Mouse (Mus musculus) left cerebral cortex, adult 9 months (tissue): ENCODE results near the gene Mfsd12.
A peak's percentile ranks its signal among the peaks of the same experiment; 100 is the strongest.

Source experiments
- DNase-seq, 2 experiments: peaks; one replicate each; pipeline ENCODE4 v3.0.0; 2022; ENCODE audit warnings: low spot score in 2 of 2

Gene Mfsd12

DNA sequence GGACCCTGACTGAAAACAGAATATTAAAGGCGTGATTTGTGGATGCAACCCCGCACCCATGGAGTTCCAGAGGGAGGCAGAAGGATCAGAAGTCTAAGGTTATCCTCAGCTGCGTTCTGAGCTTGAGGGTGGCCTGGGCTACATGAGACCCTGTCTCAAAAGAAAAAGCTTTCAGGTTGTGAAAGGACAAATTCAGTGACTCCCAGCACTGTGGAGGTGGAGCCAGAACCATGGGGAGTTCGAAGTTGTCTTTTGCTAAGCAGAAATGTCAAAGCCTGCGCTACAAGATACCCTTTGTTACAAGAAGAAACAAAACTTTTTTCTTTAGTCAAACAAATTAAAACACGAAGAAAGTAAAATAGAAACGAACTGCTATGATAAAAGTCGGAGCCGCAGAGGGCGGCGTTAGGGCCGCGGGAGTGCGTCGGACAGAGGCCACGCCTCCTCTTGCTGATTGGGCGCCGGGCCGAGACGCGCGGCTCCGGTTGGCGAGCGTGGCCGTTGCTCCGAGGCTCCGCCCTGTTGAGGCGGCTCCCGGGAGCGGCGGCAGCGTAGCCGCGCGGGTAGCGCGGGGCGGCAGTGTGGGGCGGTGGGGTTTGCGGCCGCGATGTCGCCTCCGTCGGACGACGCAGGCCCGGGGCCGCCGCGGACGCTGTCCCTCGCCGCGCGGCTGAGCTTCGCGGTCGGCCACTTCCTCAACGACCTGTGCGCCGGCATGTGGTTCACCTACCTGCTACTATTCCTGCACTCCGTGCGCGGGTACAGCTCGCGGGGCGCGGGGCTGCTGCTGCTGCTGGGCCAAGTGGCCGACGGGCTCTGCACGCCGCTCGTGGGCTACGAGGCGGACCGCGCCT lies at the start of gene Mfsd12:
Gene Mfsd12, plus strand, starts transcription at position 501 of the 854 bp plus-strand sequence.
- peak in 1 of 2 experiments; percentile 88 for DNase-seq

DNA sequence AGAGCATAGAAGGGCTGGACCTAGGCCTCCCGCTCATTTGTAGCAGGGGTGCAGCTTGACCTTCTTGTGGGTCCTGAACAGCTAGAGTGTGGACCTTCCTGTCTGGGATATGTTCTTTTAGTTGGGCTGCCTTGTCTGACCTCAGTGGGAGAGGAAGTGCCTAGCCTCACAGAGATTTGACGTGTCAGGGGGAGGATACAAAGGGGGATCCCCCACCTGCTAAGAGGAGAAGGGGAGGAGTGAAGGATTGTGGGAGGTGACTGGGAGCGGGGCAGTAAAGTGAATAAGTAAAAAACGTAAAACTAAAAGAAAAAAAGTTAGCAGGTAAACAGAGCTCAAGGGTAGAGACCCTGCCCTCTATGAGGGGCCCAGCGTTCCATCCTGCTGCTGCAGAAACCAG lies 47.7 kb upstream of the Mfsd12 start:
- no peak for DNase-seq

DNA sequence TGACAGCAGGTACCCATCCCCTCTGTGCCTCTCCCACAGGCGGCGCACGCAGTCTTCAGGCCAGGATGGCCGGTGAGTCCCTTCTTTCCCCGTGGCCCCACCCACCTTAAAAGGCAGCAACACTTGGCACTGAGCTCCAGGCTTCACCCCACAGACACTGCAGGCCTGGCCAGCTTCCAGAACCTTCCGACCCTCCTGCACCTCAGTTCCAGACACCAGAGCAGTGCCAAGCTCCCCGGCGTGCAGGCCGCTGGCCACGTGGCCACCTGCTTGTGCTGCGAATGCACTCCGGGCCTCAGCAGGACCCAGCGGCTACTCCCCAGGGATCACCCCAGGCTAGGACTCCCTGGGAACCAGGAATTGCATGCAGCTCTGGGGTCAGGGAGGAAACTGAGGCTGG lies 43.7 kb upstream of the Mfsd12 start:
- DNase-seq = no peak

DNA sequence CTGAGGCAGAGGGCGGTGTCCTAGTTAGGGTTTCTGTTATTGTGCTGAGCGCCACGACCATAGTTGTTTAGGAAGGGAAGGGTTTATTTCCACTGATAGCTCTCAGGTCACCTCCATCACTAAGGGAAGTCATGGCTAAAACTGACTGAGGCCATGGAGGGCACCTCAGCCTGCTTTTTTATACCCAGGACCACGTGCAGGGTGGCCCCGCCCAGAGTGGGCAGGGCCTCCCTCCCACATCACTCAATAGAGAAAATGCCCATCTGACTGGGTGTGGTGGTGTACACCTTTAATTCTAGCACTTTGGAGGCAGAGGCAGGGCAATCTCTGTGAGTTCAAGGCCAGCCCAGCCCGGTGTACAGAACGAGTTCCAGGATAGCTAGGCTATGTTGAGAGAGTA lies 43.1 kb upstream of the Mfsd12 start:
- no peak for DNase-seq

DNA sequence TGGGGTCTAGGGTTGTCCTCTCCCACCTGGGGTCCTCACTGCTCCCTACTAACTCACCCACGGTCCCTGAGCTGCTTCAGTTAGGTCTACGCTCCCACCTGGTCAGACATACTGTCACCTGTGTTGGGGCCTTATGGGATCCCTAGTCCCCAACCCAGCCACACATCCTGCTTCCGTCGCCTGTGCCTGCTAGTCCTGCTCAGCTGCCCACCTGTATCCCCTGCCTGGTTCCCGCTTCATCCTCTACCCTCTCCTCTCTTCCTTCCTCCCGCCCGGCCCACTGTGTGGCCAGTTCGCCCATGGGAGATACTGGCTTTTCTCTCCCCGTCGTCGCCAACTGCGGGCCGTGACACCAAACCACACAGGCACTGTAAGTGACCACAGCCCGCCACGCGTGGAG lies 41.7 kb upstream of the Mfsd12 start:
- DNase-seq = no peak

DNA sequence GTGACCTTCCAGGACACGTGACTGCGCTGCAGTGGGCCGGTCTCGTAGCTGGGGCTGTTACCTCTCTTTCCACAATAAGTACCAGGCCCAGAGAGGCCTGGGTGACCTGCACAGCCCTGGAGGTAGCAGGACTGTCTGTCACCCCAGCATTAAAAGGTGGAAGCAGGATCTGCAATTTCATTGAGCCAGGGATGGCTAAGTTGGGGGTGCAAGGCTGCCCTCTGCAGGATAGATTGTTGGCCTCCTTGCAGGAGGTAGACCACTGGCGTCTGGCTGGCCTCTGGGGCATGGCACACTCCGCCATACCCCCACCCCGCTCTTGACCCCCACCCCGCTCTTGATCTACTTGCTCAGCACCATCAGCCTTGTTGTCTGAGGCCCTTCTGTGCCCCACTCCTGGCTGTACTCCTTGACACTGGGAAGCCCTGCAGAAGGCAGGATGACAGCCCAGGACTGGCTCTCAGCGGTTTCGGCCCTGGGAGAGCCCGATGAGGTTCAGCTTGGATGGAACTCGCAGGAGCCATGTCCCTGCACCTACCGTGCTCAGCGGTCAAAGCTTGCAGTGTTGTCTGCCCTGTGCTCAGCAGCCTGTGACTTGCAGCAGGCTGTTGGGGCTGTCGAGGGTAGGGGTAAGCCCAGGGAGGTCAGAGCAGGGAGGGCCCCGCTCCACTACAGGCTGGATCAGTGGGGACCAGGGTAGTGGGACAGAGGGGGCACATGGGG lies 40.8 kb upstream of the Mfsd12 start:
- DNase-seq = no peak

DNA sequence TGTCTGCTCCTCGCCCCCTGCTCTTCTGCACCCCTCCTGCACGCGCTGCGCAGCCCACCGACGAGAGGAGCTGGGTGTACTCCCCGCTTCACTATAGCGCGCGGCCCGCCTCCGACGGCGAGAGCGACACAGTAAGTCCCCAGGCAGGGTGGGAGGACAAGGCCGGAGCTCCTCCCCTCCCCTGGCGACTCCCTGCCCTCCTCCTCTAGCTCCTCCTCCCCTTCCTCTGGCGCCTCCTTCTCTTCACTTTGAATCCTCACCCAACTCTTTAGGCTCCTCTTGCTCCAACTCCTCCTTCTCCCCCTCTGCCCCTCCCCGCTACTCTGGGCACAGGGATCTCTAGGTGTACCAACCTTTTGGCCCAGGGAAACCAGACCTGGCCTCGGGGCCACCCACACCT lies 40.0 kb upstream of the Mfsd12 start:
- no peak for DNase-seq

DNA sequence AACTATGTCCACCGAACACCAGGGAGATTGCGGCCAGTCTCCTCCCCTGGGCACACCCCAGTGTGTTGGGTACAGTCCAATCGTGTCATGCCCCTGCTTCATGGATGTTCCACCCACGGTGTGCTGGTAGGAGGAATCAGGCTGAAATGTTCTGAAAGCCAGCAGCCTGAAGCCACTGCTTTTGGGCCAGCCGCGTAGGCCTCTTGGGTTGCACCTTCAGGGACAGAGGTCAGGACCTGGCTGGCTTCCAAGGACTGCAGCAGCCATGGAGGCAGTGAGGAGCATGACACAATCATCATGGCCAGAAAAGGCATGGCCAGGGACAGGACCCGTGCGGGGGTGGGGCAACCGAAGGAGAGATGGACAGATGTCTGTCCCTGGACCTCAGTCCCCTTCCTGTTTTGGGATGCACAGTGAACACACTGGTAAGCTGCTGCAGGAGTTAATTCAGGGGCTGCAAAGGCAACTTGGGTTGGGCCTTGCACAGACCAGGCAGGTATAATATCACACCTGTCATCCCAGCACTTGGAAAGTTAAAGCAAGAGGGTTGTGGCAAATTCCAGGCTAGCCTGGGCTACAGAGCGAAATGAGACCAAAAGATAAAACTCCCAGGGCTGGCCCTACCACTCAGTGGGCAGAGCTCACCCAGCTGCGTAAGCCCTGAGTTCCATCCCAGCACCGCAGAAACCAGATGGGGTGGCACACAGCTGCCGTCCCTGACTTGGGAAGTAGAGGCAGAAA lies 38.5 kb upstream of the Mfsd12 start:
- no peak for DNase-seq

DNA sequence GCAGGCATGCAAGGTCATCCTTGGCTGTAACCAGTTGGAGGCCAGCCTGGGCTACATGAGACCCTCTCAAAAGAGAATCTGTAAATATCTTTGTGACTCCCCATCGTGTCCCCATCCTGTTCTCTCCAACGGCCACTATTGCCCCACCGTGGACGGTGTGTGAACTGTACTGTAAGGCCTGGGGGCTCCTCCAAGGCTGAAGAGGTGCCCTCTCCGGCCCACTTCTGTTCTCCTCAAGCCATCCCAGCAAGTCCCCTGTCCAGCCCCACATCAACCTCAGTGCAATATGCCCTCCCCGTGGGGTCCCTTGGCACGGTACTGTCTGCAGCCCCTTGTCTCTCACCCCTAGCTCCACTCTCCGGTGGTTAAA lies 38.0 kb upstream of the Mfsd12 start:
- no peak for DNase-seq

DNA sequence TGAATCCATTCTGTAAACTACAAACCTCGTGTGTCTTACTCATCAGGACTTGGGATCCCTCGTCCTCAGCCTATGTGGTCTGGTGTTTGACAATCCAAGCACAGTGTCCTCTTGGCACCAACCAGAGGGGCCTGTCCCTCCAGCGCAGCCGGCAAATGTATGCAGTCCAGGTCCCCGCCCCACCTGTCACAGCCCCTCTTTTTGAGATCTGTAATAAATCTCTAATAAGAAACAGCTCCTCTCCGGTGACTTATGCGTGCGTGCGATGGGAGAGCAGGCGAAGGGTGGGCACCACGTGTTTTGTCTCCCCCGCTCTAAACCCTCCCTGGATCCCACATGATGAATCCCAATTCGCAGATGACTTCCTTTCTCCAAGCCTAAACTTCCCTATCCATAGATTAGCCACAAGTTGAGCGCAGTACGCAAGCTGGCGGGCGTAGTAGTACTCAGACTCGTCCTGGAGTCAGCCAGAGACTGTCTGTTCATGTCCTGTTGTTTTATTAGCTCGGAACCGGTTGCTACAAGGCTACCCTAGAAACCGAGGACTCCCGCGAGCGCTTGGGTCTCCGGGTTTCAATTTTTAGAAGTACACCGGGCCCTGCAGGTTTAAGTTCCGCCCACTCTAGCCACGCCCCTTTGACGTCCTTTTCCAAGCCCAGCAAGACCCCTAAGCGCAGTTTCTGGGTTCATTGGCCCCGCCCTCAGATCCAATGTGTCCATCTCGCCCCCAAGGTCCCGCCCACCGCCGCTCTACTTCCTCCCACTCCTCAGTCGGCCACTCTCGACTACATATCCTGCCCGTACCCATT lies 37.3 kb upstream of the Mfsd12 start:
- DNase-seq = no peak

DNA sequence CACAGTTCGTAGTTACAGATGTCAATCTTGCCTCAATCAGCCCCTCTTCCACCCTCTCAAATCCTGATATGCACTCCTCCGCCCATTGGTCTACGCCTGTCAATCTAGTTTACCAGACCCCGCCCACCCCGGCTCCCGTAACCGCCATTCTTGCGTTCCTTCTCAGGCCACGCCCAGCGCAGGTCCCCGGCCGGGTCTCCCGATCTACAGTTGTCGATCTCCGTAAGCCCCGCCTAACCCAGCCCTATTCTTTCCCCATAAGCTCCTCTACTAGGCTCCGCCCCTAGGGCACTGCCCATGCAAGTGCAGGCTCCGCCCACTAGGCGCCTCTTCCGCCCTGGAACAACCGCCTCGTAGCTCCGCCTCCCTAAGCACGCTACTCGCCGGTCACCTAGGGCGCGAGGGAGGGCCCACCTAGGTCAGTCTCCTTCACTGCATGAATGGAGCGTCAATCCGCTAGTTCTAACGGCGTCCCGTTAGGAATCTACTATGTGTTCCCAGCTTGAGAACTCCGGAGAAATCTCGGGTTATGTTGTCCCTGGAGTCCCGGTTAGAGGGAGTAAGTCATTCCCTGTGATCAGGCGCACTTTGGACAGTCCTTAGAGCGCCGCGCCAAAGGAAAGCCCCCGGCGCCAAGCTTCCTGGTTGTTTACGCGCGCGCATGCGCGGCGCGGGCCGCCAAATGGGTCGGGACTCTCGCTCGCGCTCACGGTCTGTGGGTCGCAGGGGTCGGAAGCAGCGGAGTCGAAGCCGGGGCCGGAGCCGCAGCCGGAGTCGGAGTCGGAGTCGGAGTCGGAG lies 36.5 kb upstream of the Mfsd12 start, which contains the start of gene Cactin:
Gene Cactin, plus strand, starts transcription at position 554 of the 798 bp plus-strand sequence.
- DNase-seq = peak; percentile 99 to 100

DNA sequence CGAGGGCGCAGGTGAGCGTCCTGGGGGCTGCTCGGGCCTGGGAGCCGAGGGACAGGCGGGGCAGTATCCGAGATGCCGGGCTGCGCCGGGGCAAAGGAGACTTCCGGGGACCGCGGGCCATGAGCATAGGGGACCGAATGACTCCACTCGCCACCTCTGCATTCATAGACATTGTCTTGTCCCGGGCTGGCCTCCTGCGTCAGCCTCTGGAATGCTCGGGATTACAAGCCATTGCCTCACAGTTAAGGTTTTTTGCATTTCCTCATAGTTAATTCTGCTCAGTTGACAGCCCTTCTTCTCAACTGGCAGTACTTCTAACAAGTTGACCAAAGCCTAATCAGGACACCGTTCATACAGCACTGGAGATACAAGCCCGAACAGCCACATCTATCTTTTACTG lies 35.9 kb upstream of the Mfsd12 start:
- no peak for DNase-seq

DNA sequence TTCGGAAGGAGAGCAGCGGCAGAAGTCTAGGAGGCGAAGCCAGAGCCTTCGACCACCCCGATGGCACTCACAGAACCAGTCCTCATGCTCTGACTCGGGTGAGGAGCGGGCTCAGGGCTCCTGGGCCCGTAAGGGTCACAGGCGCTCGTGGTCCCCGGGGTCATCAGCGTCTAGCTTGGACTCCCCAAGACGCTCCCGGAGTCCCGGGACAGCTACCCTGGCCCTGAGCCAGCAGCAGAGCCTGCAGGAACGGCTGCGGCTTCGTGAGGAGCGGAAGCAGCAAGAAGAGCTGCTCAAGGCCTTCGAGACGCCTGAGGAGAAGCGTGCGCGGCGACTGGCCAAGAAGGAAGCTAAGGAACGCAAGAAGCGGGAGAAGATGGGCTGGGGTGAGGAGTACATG lies 34.8 kb upstream of the Mfsd12 start:
- no peak for DNase-seq

DNA sequence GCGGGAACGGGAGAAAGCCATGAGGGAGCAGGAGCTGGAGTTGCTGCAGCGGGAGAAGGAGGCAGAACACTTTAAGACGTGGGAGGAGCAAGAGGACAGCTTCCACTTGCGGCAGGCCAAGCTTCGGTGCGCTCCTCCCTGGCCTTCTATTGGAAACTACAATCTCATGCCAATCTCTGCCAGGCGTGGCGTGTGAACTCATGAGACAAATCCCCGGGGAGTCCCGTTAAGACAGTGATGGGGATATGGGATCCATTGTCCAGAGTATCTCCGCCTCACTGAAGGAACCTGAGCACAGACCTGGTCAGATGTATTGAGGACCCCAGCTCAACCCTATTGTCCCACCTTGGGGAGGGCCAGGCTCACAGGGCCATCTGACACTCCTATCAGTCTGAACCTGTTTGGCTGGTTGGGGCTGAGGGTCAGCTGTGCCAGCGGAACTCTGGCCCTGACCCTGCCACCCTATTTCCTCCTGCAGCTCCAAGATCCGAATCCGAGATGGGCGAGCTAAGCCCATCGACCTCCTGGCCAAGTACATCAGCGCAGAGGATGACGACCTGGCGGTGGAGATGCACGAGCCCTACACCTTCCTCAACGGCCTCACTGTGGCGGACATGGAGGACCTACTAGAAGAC lies 34.0 kb upstream of the Mfsd12 start:
- DNase-seq = no peak

DNA sequence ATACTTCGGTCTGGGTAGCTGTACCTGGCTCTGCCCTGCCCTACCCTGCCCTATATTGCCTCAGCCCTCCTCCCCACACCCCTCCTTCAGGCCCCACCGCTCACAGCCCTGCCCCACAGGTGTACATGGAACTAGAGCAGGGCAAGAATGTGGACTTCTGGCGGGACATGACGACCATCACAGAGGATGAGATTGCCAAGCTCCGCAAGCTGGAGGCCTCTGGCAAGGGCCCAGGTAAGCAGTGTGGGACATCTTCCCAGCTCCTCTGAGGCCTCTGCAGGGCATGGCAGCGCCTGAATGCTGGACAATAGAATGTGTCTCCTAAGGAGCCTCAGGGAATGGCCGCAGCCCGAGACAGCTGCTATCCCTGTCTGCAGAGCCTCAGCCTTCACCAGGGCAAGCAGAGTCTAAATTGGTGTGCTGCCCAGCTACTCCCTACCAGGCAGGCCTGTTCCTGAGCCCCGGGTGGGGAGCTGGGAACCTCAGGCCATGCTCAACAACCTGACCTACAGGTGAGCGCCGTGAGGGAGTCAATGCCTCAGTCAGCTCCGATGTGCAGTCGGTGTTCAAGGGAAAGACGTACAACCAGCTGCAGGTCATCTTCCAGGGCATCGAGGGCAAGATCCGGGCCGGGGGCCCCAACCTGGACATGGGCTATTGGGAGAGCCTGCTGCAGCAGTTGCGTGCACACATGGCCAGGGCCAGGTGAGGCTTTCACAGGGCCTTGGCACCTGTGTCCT lies 33.3 kb upstream of the Mfsd12 start:
- DNase-seq = no peak

DNA sequence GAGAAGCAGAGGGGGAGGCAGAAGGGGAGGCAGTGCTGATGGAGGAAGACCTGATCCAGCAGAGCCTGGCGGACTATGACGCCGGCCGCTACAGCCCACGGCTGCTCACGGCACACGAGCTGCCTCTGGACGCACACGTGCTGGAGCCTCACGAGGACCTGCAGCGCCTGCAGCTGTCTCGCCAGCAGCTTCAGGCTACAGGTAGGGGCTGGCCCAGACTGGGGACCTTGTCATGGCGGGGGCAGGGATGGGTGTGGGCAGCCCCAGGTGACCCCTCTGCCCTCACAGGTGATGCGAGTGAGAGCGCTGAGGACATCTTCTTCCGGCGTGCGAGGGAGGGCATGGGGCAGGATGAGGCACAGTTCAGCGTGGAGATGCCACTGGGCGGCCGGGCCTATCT lies 32.1 kb upstream of the Mfsd12 start:
- no peak for DNase-seq

DNA sequence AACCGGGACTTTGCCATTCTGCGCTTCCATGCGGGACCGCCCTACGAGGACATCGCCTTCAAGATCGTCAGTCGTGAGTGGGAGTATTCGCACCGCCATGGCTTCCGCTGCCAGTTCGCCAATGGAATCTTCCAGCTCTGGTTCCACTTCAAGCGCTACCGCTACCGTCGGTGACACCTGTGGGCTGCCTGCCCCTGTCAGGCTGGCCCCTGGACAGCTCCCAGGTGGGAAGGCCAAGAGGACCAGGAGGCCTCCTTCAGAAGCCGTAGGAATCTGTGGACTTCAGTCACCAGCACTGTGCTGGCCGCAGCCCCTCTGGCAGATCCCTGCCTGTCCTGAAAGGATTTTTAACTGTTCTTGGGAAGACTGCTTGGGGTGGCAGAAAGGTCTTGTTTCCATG lies 31.5 kb upstream of the Mfsd12 start:
- no peak for DNase-seq

DNA sequence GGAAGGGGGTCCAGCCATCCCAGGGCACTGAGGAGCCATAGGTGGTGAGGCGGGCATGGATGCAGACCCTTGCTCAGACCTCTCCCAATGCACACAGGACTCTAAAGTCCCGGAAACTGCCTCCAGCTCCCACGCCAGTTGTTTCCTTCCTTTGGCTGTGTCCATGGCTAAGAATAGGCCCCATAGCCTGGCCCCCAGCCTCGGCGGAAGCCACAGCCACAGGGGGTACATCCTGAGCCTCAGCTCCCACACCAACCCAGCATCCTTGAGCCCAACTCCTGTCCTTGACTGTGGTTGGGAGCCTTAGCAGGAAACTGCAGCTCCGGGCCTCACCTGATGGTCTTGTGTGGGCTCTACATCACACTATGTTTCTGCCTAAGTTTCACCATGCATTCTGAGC lies 30.4 kb upstream of the Mfsd12 start:
- DNase-seq = no peak

DNA sequence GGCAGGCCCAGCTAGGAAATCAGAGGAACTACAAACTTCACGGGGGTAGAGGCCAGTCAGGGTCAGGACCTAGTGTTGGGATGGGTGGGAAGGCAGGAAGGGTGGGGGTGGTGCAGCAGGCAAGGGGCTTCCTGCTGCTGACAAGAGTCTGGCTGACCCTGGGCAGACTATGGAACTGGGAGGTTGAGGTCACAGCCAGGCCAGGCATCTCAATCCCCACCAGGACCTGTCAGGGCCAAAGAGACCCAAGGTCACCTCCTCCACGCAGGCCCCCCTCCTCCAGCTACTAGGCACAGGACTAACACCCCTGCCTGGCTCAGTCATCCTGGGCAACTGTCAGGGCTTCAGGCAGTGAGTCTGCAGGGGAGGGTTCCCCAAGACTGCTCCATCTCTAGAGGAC lies 29.3 kb upstream of the Mfsd12 start:
- no peak for DNase-seq

DNA sequence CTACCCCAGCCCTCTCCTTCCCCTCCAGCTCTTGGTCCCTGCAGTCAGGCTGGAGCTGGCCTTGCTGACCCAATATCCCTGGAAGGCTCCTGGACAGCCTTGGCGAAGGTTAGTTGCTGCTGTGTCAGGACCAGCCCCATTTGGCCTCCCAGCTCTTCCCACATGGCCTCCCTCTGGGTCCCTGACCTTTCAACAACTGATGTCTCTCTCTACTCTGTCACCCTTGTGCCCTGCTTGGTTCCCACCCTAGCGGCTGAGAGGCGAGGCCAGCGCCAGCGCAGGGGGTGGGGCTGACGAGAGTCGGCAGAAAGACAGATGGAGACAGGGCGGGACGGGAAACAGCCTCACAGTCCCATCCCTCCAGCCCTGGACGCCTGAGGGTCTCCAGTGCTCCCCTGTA lies 28.9 kb upstream of the Mfsd12 start, which contains the start of gene Tbxa2r:
Gene Tbxa2r, plus strand, starts transcription at position 346 of the 400 bp plus-strand sequence.
- no peak for DNase-seq
